Mouse (Mus musculus) forebrain, embryonic 14.5 days (tissue): ENCODE results near the gene Rnf213. TPM values are rescaled to one million over a fixed set of nuclear protein-coding genes. Genes with fewer than 3 reads are reported as not detected.
A peak's percentile ranks its signal among the peaks of the same experiment; 100 is the strongest.

Experiments used
- ATAC-seq: fragments of 200-750 bp; cut with Nextera tagmentation; 2 replicates; pipeline ENCODE4 v1.8.0; 2017; ENCODE audit warnings: mild to moderate bottlenecking, moderate library complexity
- DNase-seq: peaks from one replicate; pipeline ENCODE4 v3.0.0-alpha.2; 2015; ENCODE audit warnings: low spot score
- H3K27ac ChIP-seq: fragments of 300-500 bp; sonication (generic); 2 replicates; pipeline ENCODE4 v1.5.1; 2014; ENCODE audit warnings: low read depth, mild to moderate bottlenecking, control low read depth, low read length, moderate library complexity
- H3K27me3 ChIP-seq: fragments of 300-500 bp; sonication (generic); replicated peaks from 2 replicates; pipeline ENCODE4 v1.6.1; 2014; ENCODE audit warnings: low read length, control low read depth, mixed read lengths; ENCODE audit not compliant: control insufficient read depth, insufficient read depth
- H3K36me3 ChIP-seq: fragments of 300-500 bp; sonication (generic); 2 replicates; pipeline ENCODE4 v1.6.1; 2014; ENCODE audit warnings: low read length, control low read depth; ENCODE audit not compliant: control insufficient read depth, insufficient read depth
- H3K4me1 ChIP-seq: fragments of 300-500 bp; sonication (generic); 2 replicates; pipeline ENCODE4 v1.6.1; 2014; ENCODE audit warnings: antibody characterized with exemption, low read length, control low read depth; ENCODE audit not compliant: control insufficient read depth, insufficient read depth
- H3K4me2 ChIP-seq: fragments of 300-500 bp; sonication (generic); 2 replicates; pipeline ENCODE4 v1.6.1; 2014; ENCODE audit warnings: mild to moderate bottlenecking, control low read depth, low read length
- H3K4me3 ChIP-seq: fragments of 300-500 bp; sonication (generic); 2 replicates; pipeline ENCODE4 v1.5.1; 2014; ENCODE audit warnings: low read depth, low read length, control low read depth
- H3K9ac ChIP-seq: fragments of 300-500 bp; sonication (generic); 2 replicates; pipeline ENCODE4 v1.6.1; 2014; ENCODE audit warnings: mild to moderate bottlenecking, low read length, control low read depth, moderate library complexity
- H3K9me3 ChIP-seq: fragments of 300-500 bp; sonication (generic); replicated peaks from 2 replicates; pipeline ENCODE4 v1.6.1; 2016; ENCODE audit warnings: low read length, control low read depth, mixed read lengths; ENCODE audit not compliant: control insufficient read depth
- WGBS: fragments of 180-500 bp; shearing (Covaris S2); extraction: QIAGEN DNeasy Blood & Tissue Kit; methylation state at CpG from one replicate; pipeline ENCODE4 v1.1.7; 2014; 5-methylcytosine and 5-hydroxymethylcytosine counted together
- polyA plus RNA-seq: library from polyadenylated mRNA; unstranded; fragments of >200 nt; fragmentation: Nextera tagmentation; extraction: Ambion mirVana; gene quantifications from 2 replicates; pipeline ENCODE4 v1.2.1, GENCODE M21; 2014

The Rnf213 gene
- polyA plus RNA-seq, 1 experiment from 2014 or later, result 1.5 TPM

DNA sequence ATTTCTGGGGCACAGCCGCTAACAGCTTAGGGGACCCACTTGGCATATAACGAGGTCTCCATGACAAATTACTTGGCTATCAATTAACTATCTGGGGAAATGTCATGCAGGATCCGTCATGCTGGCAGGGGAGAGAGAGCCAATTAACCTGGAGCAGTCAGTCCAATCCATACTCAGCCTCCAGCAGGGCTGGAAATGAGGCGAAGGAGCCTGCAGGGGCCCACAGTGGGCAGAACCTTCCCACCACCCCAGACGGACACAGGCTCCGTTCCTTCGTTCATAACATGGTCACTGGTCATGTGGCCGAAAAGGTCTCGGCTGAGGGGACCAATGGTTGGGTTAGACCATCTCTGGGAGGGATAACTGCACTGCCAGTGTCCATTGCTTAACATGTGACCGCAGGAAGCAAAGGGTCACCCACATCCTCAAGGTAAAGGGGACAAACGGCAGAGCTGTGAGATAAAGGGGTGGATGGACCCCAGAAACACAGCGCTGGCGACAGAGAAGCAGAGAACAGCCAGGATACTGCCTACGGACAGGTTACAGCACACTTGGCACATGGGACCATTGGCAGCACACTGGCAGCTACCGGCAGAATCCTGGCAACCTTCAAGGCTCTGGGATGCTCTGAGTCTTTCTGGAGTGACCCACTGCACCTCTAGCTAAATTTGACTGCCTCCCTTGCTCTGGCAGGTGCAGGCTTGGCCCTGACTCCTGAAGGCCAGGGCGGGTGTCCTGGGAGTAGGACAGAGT lies 121.4 kb downstream of the Rnf213 start:
- 24% methylated on average over 16 of the region's 16 CpGs for WGBS
- ATAC-seq, result peak; percentile 11; the same call in 1 of the 2 replicates
- no peak overlapping the region for H3K4me3 ChIP-seq
- H3K9ac ChIP-seq, result peak overlapping the region; percentile 35; the same call in 1 of the 2 replicates
- H3K27ac ChIP-seq, result peak overlapping the region; percentile 90
- H3K4me2 ChIP-seq, result peak overlapping the region; percentile 34
- H3K36me3 ChIP-seq, result no peaks in the 10 kb centered on the region
- no peaks in the 10 kb centered on the region for H3K27me3 ChIP-seq
- H3K9me3 ChIP-seq, result no peaks in the 10 kb centered on the region
- peaks cover 51% of the 10 kb centered on the region for H3K4me1 ChIP-seq
- peak; percentile 61 for DNase-seq

DNA sequence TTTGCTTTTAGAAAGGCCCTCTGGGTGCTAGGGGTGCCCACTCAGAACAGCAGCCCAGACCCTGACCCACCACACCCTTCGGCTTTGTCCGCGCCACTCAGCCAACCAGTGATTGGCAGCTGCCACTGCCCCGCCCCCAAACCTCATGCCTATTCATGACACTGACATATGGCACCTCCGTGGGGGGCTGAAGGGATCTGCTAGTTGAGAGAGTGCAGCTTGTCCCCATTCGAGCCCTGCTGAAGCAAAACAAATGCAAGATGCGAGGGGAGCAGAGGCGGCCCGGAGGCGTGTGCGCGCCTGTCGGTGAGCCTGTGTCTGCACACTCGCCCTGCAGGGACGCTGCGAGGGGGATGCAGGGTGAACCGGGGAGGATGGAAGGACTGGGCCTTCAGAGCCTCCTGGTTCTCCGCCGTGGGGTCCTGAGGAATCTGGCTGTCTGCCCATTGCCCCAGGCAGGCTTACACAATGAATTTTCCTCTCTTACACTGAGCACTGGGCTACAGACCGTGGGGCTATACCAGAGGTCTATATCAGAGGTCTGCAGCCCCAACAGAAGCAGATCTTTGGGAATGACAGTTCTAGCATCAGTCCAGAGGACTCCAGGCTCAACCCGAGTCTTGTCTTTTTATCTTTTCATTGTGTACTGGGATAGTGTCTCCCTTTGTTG lies 122.2 kb downstream of the Rnf213 start:
- ATAC-seq (peak; percentile 79), DNase-seq (peak; percentile 94)
- no peaks in the 10 kb centered on the region for H3K9me3 ChIP-seq
- peak overlapping the region; percentile 90 for H3K27ac ChIP-seq
- no peak overlapping the region for H3K4me3 ChIP-seq
- WGBS, result 2% methylated on average over 21 of the region's 21 CpGs
- peaks cover 48% of the 10 kb centered on the region for H3K4me1 ChIP-seq
- H3K36me3 ChIP-seq, result no peaks in the 10 kb centered on the region
- H3K9ac ChIP-seq, result peak overlapping the region; percentile 35
- no peaks in the 10 kb centered on the region for H3K27me3 ChIP-seq
- H3K4me2 ChIP-seq, result peak overlapping the region; percentile 34

DNA sequence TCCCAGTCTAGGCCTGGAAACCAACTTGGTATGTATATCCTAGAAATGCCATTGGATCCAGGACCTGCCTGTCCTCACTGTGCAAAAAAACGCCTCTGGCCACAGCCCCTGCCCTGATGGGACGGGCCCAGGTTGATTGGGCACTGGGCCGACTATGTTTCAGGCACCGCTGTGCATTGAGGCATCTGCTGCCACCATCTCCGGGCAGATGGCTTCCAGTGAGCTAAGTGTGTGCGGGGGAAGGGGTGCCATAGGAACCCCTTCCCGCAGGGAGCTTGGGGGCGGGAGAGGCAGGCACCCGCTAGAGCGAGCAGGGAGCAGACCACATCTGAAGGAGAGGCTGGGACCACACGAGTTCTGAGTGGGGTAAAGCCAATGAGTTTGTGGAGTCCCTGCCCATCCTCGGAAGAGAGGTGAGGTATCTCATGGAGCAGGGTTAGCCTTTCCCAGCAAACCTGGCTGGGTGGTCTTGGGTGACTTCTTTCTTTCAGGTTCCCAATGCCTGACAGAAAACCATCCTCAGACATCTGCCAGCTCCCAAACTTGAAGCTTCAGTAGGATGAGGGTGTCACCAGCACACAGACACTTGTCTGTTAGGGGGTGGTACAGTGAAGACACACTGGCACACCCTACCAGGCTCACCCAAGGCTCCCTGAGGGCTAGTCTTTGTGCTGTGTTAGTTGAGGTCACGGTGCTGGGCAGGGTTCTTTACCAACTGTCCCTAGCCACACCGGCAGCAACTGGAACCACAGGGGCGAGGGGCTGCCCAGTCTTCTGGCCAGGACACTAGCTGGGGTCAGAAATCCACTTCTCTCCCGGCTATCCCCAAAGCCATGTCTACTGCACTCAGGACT lies 123.2 kb downstream of the Rnf213 start:
- H3K4me2 ChIP-seq, result peak overlapping the region; percentile 34
- no peaks in the 10 kb centered on the region for H3K27me3 ChIP-seq
- DNase-seq (peak; percentile 64), ATAC-seq (peak; percentile 35)
- peaks cover 48% of the 10 kb centered on the region for H3K4me1 ChIP-seq
- H3K4me3 ChIP-seq, result no peak overlapping the region
- WGBS, result 60% methylated on average over 16 of the region's 16 CpGs
- no peaks in the 10 kb centered on the region for H3K36me3 ChIP-seq
- H3K9me3 ChIP-seq, result no peaks in the 10 kb centered on the region
- peak overlapping the region; percentile 90 for H3K27ac ChIP-seq
- peak overlapping the region; percentile 35; the same call in 1 of the 2 replicates for H3K9ac ChIP-seq

DNA sequence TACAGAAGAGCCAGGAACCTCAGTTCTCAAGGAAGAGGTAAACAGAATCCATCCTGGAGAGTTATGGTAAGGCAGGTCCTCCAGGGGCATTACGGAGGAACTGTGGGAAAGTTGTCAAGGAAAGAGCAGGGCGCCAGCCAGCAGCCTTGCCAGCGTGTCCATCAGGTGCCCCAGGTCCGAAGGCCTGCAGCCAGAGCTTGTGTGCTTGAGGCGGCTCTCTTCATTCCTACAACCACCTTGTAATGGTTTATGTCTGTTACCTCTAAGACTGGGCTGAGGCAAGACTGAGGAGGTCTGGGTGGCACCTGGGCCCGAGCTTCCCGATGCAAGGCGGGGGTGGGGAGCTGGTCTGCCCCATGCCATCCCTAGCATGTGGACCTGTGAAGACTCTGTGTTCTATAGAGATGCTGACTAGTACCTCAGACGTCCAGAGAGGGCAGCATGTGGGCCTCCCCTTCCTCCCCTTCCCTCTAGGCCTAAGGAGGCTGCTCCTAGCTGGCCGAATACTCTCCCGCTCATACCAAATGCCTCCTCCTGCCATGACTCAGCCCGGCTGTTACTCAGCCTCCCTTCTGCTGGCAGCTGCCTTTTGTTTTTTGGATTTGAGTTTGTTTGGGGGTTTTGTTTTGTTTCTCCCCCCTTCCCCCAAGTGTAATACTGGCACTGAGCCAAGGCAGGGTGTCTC lies 123.9 kb downstream of the Rnf213 start:
- peak; percentile 59 for DNase-seq
- no peak overlapping the region for H3K9ac ChIP-seq
- no peaks in the 10 kb centered on the region for H3K36me3 ChIP-seq
- peak overlapping the region; percentile 23; the same call in 1 of the 2 replicates for H3K27ac ChIP-seq
- no peak overlapping the region for H3K4me3 ChIP-seq
- H3K4me2 ChIP-seq, result no peak overlapping the region
- 55% methylated on average over 12 of the region's 12 CpGs for WGBS
- no peaks in the 10 kb centered on the region for H3K27me3 ChIP-seq
- no peak; the same call in 1 of the 2 replicates for ATAC-seq
- peaks cover 48% of the 10 kb centered on the region for H3K4me1 ChIP-seq
- no peaks in the 10 kb centered on the region for H3K9me3 ChIP-seq

DNA sequence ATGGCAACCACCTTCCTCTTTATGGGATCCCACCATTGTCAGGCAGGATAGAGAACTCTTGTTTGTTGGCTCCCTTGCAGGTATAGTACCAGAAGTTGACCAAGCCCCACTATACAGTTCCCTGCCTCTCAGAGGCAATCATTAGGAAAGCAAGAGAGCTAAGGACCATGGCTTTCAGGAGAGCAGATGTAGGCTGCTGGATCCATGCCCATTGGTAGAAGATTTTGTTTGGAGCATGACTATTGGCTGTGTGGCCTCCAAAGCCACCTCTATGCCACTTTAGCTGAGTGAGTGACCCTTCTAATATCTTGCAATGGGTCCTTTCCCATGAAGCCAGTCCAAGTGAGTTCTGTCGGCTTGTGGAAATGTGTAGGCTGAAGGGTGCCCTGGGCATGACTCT lies 126.5 kb downstream of the Rnf213 start:
- no peak overlapping the region for H3K4me3 ChIP-seq
- no peaks in the 10 kb centered on the region for H3K9me3 ChIP-seq
- no peak overlapping the region for H3K9ac ChIP-seq
- peaks cover 31% of the 10 kb centered on the region for H3K4me1 ChIP-seq
- DNase-seq, result no peak
- 86% methylated on average over 1 of the region's 1 CpGs for WGBS
- H3K27me3 ChIP-seq, result no peaks in the 10 kb centered on the region
- H3K27ac ChIP-seq, result no peak overlapping the region
- no peaks in the 10 kb centered on the region for H3K36me3 ChIP-seq
- ATAC-seq, result no peak
- no peak overlapping the region for H3K4me2 ChIP-seq

DNA sequence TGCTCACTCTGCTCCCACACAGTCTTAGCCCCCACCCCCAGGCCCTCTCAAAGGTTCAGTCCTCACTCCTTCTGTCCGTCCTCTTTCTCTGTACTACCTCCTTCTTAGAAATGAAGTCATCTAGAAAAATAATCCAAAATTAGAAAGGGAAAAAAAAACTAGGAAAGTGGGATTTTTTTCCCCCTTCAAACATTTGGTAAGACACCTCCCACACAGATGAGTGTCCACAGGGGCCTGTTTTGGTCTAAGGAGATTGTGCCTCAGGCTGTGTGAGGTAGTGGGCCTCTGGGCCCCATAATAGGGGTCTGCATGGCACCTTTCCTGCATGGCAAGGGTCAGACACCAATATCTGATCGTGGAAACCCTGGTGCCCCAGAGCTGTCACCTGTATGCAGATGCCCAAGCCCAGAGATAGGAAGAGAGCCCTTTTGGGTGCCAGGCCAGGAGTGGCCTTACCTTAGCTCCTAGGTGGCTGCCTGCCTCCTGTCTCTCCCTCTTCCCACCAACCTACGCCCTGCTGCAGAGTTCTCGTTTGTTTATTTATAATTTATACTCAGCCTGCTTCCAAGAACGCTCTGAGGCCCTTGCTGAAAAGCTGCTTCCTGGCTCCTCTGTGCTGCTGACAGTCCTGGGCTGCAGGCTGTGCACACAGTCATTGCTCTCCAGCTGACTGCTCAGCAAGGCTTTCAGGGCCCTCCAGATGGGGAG lies 127.3 kb downstream of the Rnf213 start:
- Histone ChIP-seq H3K9ac (no peak overlapping the region), H3K36me3 (no peaks in the 10 kb centered on the region), H3K4me2 (no peak overlapping the region), H3K4me3 (no peak overlapping the region), H3K27me3 (no peaks in the 10 kb centered on the region), H3K27ac (no peak overlapping the region), H3K4me1 (peaks cover 26% of the 10 kb centered on the region), H3K9me3 (no peaks in the 10 kb centered on the region)
- DNase-seq (no peak), ATAC-seq (no peak)
- 78% methylated on average over 5 of the region's 5 CpGs for WGBS

DNA sequence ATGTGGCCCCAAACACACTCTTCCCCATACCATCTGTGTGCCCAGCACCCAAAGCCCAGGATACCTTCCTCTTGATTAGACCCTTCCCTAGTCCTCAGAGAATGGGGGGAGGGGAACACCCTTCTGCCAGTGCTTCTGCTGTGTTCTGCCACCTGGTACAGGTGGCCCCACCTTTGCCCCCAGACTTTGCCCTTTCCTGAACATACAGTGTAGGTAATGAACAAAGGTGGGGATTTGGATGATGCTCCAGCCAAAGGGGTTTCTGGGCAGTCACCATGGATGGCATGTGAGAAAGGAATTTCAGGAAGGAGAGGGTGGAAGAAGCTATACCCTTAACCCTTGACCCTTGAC lies 127.8 kb downstream of the Rnf213 start:
- DNase-seq (no peak), ATAC-seq (no peak)
- no peaks in the 10 kb centered on the region for H3K36me3 ChIP-seq

More for the DNA sequence above, 127.8 kb downstream of the Rnf213 start:
- Histone ChIP-seq H3K4me2 (no peak overlapping the region), H3K9me3 (no peaks in the 10 kb centered on the region), H3K27ac (no peak overlapping the region), H3K4me1 (peaks cover 20% of the 10 kb centered on the region), H3K27me3 (no peaks in the 10 kb centered on the region), H3K9ac (no peak overlapping the region), H3K4me3 (no peak overlapping the region)
